Mouse (Mus musculus): ENCODE data around the gene Rnpep. TPM values are rescaled to one million over a fixed set of nuclear protein-coding genes. Genes with fewer than 3 reads are reported as not detected.

The Rnpep gene
- polyA plus RNA-seq (2014; fragmentation: Nextera tagmentation; extraction: Ambion mirVana): 96.1 and 101 TPM in 2 replicates

DNA sequence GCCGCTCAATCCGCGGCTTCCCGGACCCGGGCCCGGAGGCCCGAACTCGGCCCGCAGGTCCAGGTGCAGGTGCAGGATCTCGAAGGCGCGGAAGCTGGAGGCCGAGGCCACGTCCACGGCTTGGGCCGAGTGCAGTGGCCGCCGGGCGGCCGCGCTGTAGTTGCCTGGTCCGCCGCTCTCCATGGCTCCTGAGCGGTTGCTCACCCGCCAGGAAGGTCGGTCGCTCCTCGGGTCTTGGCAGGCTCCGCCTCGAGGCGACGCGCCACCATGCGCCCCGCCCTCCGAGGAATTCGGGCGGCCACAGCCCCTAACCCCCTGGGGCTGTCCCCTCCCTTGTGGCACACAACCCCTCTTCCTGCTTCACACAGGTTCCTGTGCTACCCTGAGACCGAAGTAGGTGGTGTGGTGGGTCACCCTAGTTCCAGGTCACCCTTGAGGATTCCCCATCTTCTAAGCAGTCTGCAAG lies at the start of gene Rnpep:
Gene Rnpep, minus strand, starts transcription at position 259 of the 466 bp plus-strand sequence.
- peak within 1 kb of the TSS; percentile 86 for H3K4me3 ChIP-seq (replicated peaks; ENCODE audit: low read length)
- H3K27me3 ChIP-seq (ENCODE audit: control insufficient read depth, insufficient read depth, low read length): no peaks in the 10 kb centered on the region
- H3K9ac ChIP-seq: peak within 1 kb of the TSS; percentile 97
- no peaks in the 10 kb centered on the region for H3K9me3 ChIP-seq (ENCODE audit: control insufficient read depth, low read length)
- peak within 1 kb of the TSS; percentile 61 for H3K4me2 ChIP-seq (replicated peaks)
- peaks cover 4% of the 10 kb centered on the region; the same call in 1 of the 2 replicates for H3K36me3 ChIP-seq (replicated peaks; ENCODE audit: control insufficient read depth, insufficient read depth)
- DNase-seq (ENCODE audit: low spot score): peak; percentile 71
- peaks cover 23% of the 10 kb centered on the region for H3K4me1 ChIP-seq (replicated peaks; ENCODE audit: control insufficient read depth, insufficient read depth, low read length)
- ATAC-seq (ENCODE audit: low FRiP score): peak; percentile 90
- peak within 1 kb of the TSS; percentile 93 for H3K27ac ChIP-seq
- WGBS: under 1% methylated on average over 33 of the region's 39 CpGs

DNA sequence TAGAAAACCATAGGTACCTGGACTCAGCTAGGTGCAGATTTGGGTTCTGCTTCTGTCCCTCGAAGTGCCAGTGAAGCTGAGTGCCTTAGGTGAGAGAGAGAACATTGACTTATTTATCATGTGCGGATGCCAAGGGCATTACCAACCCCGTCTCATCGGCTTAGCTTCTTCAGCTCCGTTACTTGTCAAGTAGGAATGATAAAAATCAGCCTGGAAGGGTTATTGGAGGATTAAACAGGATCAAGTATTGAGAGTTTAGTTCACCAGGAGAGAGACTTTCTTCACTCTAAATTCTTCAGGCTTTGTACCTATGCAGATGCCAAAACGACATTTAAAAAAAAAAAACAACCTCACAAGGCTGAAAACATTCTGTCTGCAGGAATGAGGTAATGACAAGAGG lies 46.7 kb upstream of the Rnpep start:
- 79% methylated on average over 6 of the region's 6 CpGs for WGBS
- H3K27me3 ChIP-seq (ENCODE audit: control insufficient read depth, insufficient read depth, low read length): no peaks in the 10 kb centered on the region
- ATAC-seq (ENCODE audit: low FRiP score) (no peak), DNase-seq (ENCODE audit: low spot score) (no peak)
- H3K4me1 ChIP-seq (replicated peaks; ENCODE audit: control insufficient read depth, insufficient read depth, low read length): no peaks in the 10 kb centered on the region
- no peak overlapping the region for H3K9ac ChIP-seq
- H3K36me3 ChIP-seq (replicated peaks; ENCODE audit: control insufficient read depth, insufficient read depth): no peaks in the 10 kb centered on the region
- no peaks in the 10 kb centered on the region for H3K9me3 ChIP-seq (ENCODE audit: control insufficient read depth, low read length)
- H3K4me3 ChIP-seq (replicated peaks; ENCODE audit: low read length): no peak overlapping the region
- H3K4me2 ChIP-seq (replicated peaks): no peak overlapping the region
- H3K27ac ChIP-seq: no peak overlapping the region

DNA sequence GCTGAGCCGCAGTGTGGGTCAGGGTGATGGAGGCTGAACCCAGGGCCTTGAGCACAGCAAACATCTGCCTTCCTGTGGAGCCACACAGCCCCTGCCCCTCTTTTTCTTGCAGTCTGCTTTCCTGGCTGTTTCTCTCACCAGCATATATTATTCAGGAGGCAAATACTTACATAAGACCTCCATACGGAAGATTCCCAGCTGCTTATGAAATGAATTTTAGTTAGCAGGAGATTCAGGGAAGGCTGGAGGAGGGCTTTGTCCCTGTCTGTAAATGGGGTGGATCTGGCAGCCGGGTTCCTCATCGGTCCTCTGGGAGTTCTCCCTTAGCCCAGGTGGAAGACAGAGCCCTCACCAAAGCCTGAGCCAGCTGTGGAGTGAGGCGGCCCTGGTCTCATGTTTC lies 44.5 kb upstream of the Rnpep start:
- H3K27me3 ChIP-seq (ENCODE audit: control insufficient read depth, insufficient read depth, low read length): no peaks in the 10 kb centered on the region
- DNase-seq (ENCODE audit: low spot score) (no peak), ATAC-seq (ENCODE audit: low FRiP score) (no peak)
- no peaks in the 10 kb centered on the region for H3K4me1 ChIP-seq (replicated peaks; ENCODE audit: control insufficient read depth, insufficient read depth, low read length)
- H3K27ac ChIP-seq: no peak overlapping the region
- no peak overlapping the region for H3K4me2 ChIP-seq (replicated peaks)
- H3K36me3 ChIP-seq (replicated peaks; ENCODE audit: control insufficient read depth, insufficient read depth): no peaks in the 10 kb centered on the region
- H3K4me3 ChIP-seq (replicated peaks; ENCODE audit: low read length): no peak overlapping the region
- WGBS: 77% methylated on average over 5 of the region's 5 CpGs
- H3K9ac ChIP-seq: no peak overlapping the region
- no peaks in the 10 kb centered on the region for H3K9me3 ChIP-seq (ENCODE audit: control insufficient read depth, low read length)

DNA sequence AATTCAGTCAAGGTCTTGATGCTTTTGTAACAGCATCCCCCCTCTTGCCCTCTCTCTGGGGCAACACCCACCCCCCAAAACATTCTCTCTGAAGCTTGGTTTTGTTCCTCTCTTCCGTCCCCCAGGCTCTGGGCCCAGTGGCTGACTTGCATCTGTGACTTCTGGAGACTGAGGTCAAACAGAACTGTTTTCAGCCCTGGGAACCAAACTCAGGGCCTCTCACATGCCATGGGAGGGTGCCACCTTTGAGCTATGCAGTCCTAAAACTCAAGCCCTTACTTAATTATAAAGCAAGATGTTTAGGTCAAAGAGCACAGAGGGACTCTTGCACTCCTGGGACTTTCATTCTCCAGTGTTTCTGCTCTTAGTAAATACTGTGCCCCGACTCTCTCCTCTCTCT lies 42.0 kb upstream of the Rnpep start:
- Histone ChIP-seq H3K4me2 (replicated peaks) (no peak overlapping the region), H3K9ac (no peak overlapping the region), H3K36me3 (replicated peaks; ENCODE audit: control insufficient read depth, insufficient read depth) (no peaks in the 10 kb centered on the region), H3K27me3 (ENCODE audit: control insufficient read depth, insufficient read depth, low read length) (no peaks in the 10 kb centered on the region), H3K27ac (no peak overlapping the region), H3K9me3 (ENCODE audit: control insufficient read depth, low read length) (no peaks in the 10 kb centered on the region), H3K4me1 (replicated peaks; ENCODE audit: control insufficient read depth, insufficient read depth, low read length) (no peaks in the 10 kb centered on the region), H3K4me3 (replicated peaks; ENCODE audit: low read length) (no peak overlapping the region)
- ATAC-seq (ENCODE audit: low FRiP score) (no peak), DNase-seq (ENCODE audit: low spot score) (no peak)
- 80% methylated on average over 2 of the region's 2 CpGs for WGBS

DNA sequence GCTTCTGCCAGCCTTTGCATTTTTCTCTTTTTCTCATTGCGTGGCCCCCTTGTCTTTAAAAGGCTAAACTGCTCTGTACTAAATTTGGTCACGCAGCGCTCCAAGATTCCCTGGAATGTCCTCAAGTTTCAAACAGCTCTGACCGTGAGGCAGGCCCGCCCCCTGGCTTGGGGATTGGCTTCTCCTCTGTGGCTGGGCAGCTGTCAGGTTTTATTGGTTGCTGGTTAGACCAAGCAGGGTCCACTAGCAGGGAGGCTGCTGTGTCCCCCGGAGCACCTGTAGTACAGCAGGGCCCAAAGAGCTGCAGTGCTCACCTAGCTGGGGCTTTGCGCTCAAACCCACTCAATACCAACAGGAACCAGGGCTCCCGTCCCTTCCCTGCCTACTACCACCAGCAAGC lies 40.7 kb upstream of the Rnpep start, which contains the start of gene Lmod1:
Gene Lmod1, plus strand, starts transcription at position 237 of the 400 bp plus-strand sequence.
- Histone ChIP-seq H3K9ac (no peak within 1 kb of the TSS), H3K36me3 (replicated peaks; ENCODE audit: control insufficient read depth, insufficient read depth) (no peaks in the 10 kb centered on the region), H3K27me3 (ENCODE audit: control insufficient read depth, insufficient read depth, low read length) (no peaks in the 10 kb centered on the region), H3K4me2 (replicated peaks) (no peak within 1 kb of the TSS), H3K27ac (no peak within 1 kb of the TSS), H3K4me1 (replicated peaks; ENCODE audit: control insufficient read depth, insufficient read depth, low read length) (no peaks in the 10 kb centered on the region), H3K4me3 (replicated peaks; ENCODE audit: low read length) (no peak within 1 kb of the TSS), H3K9me3 (ENCODE audit: control insufficient read depth, low read length) (no peaks in the 10 kb centered on the region)
- no peak for DNase-seq (ENCODE audit: low spot score)
- ATAC-seq (ENCODE audit: low FRiP score): no peak
- 20% methylated on average over 8 of the region's 8 CpGs for WGBS

DNA sequence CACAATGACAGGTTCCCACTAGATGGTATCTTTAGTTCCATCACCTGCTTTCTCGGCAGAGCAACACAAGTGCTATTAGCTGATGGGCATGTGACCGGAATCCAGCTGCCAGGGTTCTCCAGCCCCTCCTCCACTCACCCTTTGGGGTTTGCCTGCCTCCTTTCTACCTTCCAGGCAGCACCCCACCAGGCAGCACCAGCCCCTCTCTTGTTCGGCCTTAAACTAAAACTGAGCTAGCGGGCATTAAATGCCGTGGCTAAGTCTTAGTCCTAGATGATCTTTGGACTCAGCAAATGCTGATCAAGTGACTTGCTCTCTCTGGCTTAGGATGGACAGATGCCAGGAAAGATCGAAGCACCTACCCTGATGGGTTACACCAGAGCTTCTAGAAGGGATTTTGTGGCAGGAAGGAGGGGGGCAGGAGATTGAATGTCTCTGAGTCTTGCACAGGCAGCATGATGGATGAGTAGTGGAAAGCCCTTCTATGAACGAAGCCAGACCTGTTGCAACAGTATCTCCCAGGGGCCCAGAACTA lies 39.5 kb upstream of the Rnpep start:
- DNase-seq (ENCODE audit: low spot score) (no peak), ATAC-seq (ENCODE audit: low FRiP score) (no peak)
- Histone ChIP-seq H3K9me3 (ENCODE audit: control insufficient read depth, low read length) (no peaks in the 10 kb centered on the region), H3K9ac (no peak overlapping the region), H3K36me3 (replicated peaks; ENCODE audit: control insufficient read depth, insufficient read depth) (no peaks in the 10 kb centered on the region), H3K27ac (no peak overlapping the region), H3K4me1 (replicated peaks; ENCODE audit: control insufficient read depth, insufficient read depth, low read length) (no peaks in the 10 kb centered on the region), H3K27me3 (ENCODE audit: control insufficient read depth, insufficient read depth, low read length) (no peaks in the 10 kb centered on the region), H3K4me3 (replicated peaks; ENCODE audit: low read length) (no peak overlapping the region), H3K4me2 (replicated peaks) (no peak overlapping the region)
- 84% methylated on average over 7 of the region's 7 CpGs for WGBS

DNA sequence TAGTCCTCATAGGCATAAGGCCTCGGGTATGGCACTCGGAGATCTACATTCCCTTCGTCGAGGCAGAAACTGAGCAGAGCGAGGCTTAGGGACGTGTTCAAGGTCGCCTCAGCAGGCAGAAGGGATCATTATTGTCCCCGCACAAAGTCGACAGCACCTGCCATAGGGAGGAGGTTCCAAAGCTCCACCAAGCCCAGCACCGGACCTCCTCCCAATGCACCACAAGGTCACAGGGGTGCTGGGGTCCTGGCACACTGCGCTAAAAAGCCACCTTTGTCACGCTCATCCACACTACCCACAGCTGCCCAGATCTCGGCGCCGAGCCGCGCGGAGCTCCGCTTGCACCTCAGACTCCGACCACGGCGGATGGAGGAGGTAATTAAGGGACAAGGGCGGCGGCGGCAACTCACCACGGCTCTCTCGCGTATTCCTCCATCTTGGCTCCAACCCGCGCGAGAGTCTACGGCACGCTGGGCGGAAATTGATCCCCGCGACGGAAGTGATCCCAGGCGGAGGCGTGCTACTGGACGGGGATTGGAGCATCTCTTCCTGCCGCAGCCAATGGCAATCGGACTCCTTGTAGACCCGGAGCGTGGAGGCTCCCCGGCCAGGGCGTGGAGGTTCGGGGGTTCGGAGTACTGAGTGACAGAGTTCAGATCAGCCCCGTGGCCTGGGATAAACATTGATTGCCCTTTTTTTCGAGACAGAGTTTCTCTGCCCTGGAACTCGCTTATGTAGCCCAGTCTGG lies 29.6 kb upstream of the Rnpep start, which contains the start of gene Timm17a:
Gene Timm17a, minus strand, starts transcription at position 495 of the 748 bp plus-strand sequence.
- Histone ChIP-seq H3K4me1 (replicated peaks; ENCODE audit: control insufficient read depth, insufficient read depth, low read length) (peaks cover 14% of the 10 kb centered on the region), H3K27me3 (ENCODE audit: control insufficient read depth, insufficient read depth, low read length) (no peaks in the 10 kb centered on the region), H3K4me3 (replicated peaks; ENCODE audit: low read length) (peak within 1 kb of the TSS; percentile 90), H3K9me3 (ENCODE audit: control insufficient read depth, low read length) (no peaks in the 10 kb centered on the region), H3K9ac (peak within 1 kb of the TSS; percentile 96), H3K27ac (peak within 1 kb of the TSS; percentile 88), H3K36me3 (replicated peaks; ENCODE audit: control insufficient read depth, insufficient read depth) (peaks cover 12% of the 10 kb centered on the region), H3K4me2 (replicated peaks) (peak within 1 kb of the TSS; percentile 87)
- under 1% methylated on average over 51 of the region's 51 CpGs for WGBS
- peak; percentile 100 for ATAC-seq (ENCODE audit: low FRiP score)
- DNase-seq (ENCODE audit: low spot score): peak; percentile 93

DNA sequence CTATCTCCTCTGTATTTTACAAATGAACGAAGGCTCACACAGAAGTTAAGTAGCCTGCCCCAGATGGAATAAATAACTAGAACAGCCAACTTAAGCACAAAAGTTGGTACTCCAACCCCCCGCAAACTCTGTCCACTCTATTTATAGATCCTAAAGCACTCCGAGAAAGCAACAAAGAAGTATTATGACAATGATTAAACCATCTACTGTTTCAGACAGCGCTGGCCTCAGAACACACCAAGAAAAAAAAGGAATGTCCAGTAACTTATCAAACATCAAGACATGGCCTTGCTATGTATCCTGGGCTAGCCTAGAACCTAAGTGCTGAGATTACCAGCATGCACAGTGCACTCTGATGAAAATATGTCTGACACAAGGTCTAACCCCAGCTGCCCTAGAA lies 28.3 kb upstream of the Rnpep start:
- WGBS: 92% methylated on average over 4 of the region's 4 CpGs
- Histone ChIP-seq H3K4me1 (replicated peaks; ENCODE audit: control insufficient read depth, insufficient read depth, low read length) (peaks cover 14% of the 10 kb centered on the region), H3K9ac (no peak overlapping the region), H3K27ac (no peak overlapping the region), H3K4me3 (replicated peaks; ENCODE audit: low read length) (peak overlapping the region; percentile 90), H3K9me3 (ENCODE audit: control insufficient read depth, low read length) (no peaks in the 10 kb centered on the region), H3K4me2 (replicated peaks) (peak overlapping the region; percentile 87), H3K27me3 (ENCODE audit: control insufficient read depth, insufficient read depth, low read length) (no peaks in the 10 kb centered on the region), H3K36me3 (replicated peaks; ENCODE audit: control insufficient read depth, insufficient read depth) (peaks cover 25% of the 10 kb centered on the region)
- ATAC-seq (ENCODE audit: low FRiP score): no peak
- DNase-seq (ENCODE audit: low spot score): no peak

DNA sequence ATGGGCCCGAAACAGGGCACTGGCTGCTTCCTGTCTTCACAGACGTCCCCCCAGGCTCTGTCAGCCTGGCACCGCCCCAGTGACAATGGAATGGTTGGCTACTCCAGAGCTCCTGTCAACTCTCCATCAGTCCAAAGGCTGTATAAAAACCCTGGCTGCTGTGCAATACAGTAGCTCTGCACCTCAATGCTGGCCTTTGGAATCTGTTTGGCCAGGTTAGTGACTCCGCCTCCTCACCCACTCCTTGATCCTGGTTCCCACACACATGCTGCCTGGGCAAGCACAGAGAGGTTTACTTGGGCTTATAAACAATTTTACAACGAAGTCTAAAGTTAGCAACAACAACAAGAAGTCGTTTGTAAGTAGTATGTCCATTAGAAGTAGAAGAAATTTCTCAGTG lies 27.5 kb upstream of the Rnpep start:
- Histone ChIP-seq H3K36me3 (replicated peaks; ENCODE audit: control insufficient read depth, insufficient read depth) (peaks cover 31% of the 10 kb centered on the region), H3K27ac (no peak overlapping the region), H3K9me3 (ENCODE audit: control insufficient read depth, low read length) (no peaks in the 10 kb centered on the region), H3K27me3 (ENCODE audit: control insufficient read depth, insufficient read depth, low read length) (no peaks in the 10 kb centered on the region), H3K4me2 (replicated peaks) (no peak overlapping the region), H3K4me3 (replicated peaks; ENCODE audit: low read length) (no peak overlapping the region), H3K9ac (no peak overlapping the region), H3K4me1 (replicated peaks; ENCODE audit: control insufficient read depth, insufficient read depth, low read length) (peaks cover 14% of the 10 kb centered on the region)
- ATAC-seq (ENCODE audit: low FRiP score) (no peak), DNase-seq (ENCODE audit: low spot score) (no peak)
- WGBS: 86% methylated on average over 6 of the region's 6 CpGs

Data from hindbrain, embryonic 14.5 days (tissue).